Mouse (Mus musculus) kidney, embryonic 16.5 days (tissue): Measurements from ENCODE around the gene Olfr10. TPM values are rescaled to one million over a fixed set of nuclear protein-coding genes. Genes with fewer than 3 reads are reported as not detected.

Experiments
- ATAC-seq: fragments of 200-750 bp; cut with Nextera tagmentation; 2 replicates; pipeline ENCODE4 v1.8.0; 2017; ENCODE audit warnings: moderate TSS enrichment; ENCODE audit not compliant: low FRiP score, low TSS enrichment
- H3K27ac ChIP-seq: fragments of 300-500 bp; sonication (generic); 2 replicates; pipeline ENCODE4 v1.5.1; 2014; ENCODE audit warnings: low read length
- H3K27me3 ChIP-seq: fragments of 300-500 bp; sonication (generic); 2 replicates; pipeline ENCODE4 v1.6.1; 2014; ENCODE audit warnings: low read length, control low read depth, mixed read lengths; ENCODE audit not compliant: insufficient read depth
- H3K36me3 ChIP-seq: fragments of 300-500 bp; sonication (generic); 2 replicates; pipeline ENCODE4 v1.6.1; 2014; ENCODE audit warnings: low read length, control low read depth, mixed read lengths; ENCODE audit not compliant: insufficient read depth
- H3K4me1 ChIP-seq: fragments of 300-500 bp; sonication (generic); 2 replicates; pipeline ENCODE4 v1.6.1; 2014; ENCODE audit warnings: low read length, control low read depth, mixed read lengths; ENCODE audit not compliant: insufficient read depth
- H3K4me2 ChIP-seq: fragments of 300-500 bp; sonication (generic); replicated peaks from 2 replicates; pipeline ENCODE4 v1.6.1; 2014; ENCODE audit warnings: low read depth, low read length
- H3K4me3 ChIP-seq: fragments of 300-500 bp; sonication (generic); 2 replicates; pipeline ENCODE4 v1.5.1; 2014; ENCODE audit warnings: mild to moderate bottlenecking, low read length
- H3K9ac ChIP-seq: fragments of 300-500 bp; sonication (generic); replicated peaks from 2 replicates; pipeline ENCODE4 v1.6.1; 2014; ENCODE audit warnings: low read length
- H3K9me3 ChIP-seq: fragments of 300-500 bp; sonication (generic); 2 replicates; pipeline ENCODE4 v1.6.1; 2016; ENCODE audit warnings: low read length, control low read depth
- WGBS: fragments of 180-500 bp; shearing (Covaris S2); extraction: QIAGEN DNeasy Blood & Tissue Kit; methylation state at CpG from one replicate; pipeline ENCODE4 v1.1.7; 2014; 5-methylcytosine and 5-hydroxymethylcytosine counted together
- polyA plus RNA-seq: library from polyadenylated mRNA; unstranded; fragments of >200 nt; fragmentation: Nextera tagmentation; extraction: Ambion mirVana; gene quantifications from 2 replicates; pipeline ENCODE4 v1.2.1, GENCODE M21; 2015

The Olfr10 gene
- polyA plus RNA-seq, result not detected in 2 replicates

GRCm38 (mm10) chr11:49304441-49304840 is at the start of gene Olfr10:
Olfr10 (plus strand) TSS chr11:49304741.
- H3K36me3 ChIP-seq, result no peaks in the 10 kb centered on the region
- ATAC-seq, result no peak
- no peak within 1 kb of the TSS for H3K9ac ChIP-seq
- no peak within 1 kb of the TSS for H3K27ac ChIP-seq
- H3K4me1 ChIP-seq, result no peaks in the 10 kb centered on the region
- no peaks in the 10 kb centered on the region for H3K9me3 ChIP-seq
- no peak within 1 kb of the TSS for H3K4me3 ChIP-seq
- no peak within 1 kb of the TSS for H3K4me2 ChIP-seq
- H3K27me3 ChIP-seq, result no peaks in the 10 kb centered on the region

DNA sequence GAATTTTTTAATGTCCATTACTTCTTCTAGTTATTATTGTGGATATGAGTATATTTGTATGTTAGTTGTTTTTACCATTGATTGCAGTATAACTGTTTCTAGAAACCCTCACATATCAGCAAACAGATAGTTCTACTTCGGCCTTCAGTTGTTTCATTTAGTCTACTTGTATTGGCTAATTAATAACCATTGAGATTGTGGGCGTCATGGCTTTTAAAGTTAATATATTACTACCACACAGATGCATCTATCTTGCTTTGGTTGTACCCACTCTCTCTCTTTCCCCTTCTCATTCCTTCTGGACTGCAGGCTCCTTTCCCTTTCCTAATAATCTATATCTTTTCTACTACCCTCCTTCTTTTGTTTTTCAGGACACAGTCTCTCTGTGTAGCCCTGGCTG is 45.2 kb upstream of the Olfr10 start:
- Histone ChIP-seq H3K27ac (no peak overlapping the region), H3K4me3 (no peak overlapping the region), H3K36me3 (peaks cover 40% of the 10 kb centered on the region), H3K27me3 (no peaks in the 10 kb centered on the region), H3K4me2 (no peak overlapping the region), H3K9me3 (no peaks in the 10 kb centered on the region), H3K4me1 (peaks cover 7% of the 10 kb centered on the region; the same call in 1 of the 2 replicates), H3K9ac (no peak overlapping the region)
- no peak for ATAC-seq
- WGBS, result 55% methylated on average over 2 of the region's 2 CpGs

DNA sequence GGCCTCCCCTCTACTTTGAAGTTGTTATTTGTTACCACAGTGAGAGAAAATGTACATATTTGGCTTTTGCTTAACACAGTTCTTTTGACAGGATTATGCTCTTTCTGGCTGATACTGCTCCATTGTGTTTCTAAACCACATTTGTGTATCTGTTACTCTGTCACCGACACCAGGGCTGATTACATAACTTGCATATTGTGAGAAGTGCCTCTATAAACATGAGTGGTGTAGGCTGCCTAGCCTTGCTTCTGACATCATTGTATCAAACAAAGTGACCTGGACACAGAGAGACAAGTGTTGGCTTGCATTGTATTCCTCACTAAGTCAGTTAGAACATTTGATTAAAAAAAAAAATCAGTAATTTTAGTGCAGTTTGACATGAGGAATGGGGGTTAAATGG is 44.7 kb upstream of the Olfr10 start:
- no peak for ATAC-seq
- Histone ChIP-seq H3K4me1 (peaks cover 7% of the 10 kb centered on the region; the same call in 1 of the 2 replicates), H3K27me3 (no peaks in the 10 kb centered on the region), H3K9ac (no peak overlapping the region), H3K27ac (no peak overlapping the region), H3K4me2 (no peak overlapping the region), H3K4me3 (no peak overlapping the region), H3K9me3 (no peaks in the 10 kb centered on the region), H3K36me3 (peaks cover 44% of the 10 kb centered on the region)
- 83% methylated on average over 1 of the region's 1 CpGs for WGBS

- Histone ChIP-seq H3K27ac (no peak overlapping the region), H3K4me2 (no peak overlapping the region), H3K27me3 (no peaks in the 10 kb centered on the region), H3K4me1 (peaks cover 7% of the 10 kb centered on the region; the same call in 1 of the 2 replicates), H3K9me3 (no peaks in the 10 kb centered on the region), H3K36me3 (peaks cover 41% of the 10 kb centered on the region), H3K4me3 (no peak overlapping the region), H3K9ac (no peak overlapping the region)
- no peak; the same call in 1 of the 2 replicates for ATAC-seq
- 90% methylated on average over 21 of the region's 21 CpGs for WGBS
Observed at GRCm38 (mm10) chr11:49260598-49261312, 43.8 kb upstream of the Olfr10 start.

- Histone ChIP-seq H3K27me3 (no peaks in the 10 kb centered on the region), H3K4me2 (no peak overlapping the region), H3K9me3 (no peaks in the 10 kb centered on the region), H3K9ac (no peak overlapping the region), H3K36me3 (peaks cover 39% of the 10 kb centered on the region), H3K27ac (no peak overlapping the region), H3K4me3 (no peak overlapping the region), H3K4me1 (0 out of 2 replicates have a peak, but pooled peaks cover 3% of the 10 kb centered on the region)
- 0 out of 2 replicates have a peak, but pooled peaks have one; percentile 36 for ATAC-seq
- 89% methylated on average over 14 of the region's 14 CpGs for WGBS
Observed at GRCm38 (mm10) chr11:49261313-49261855, 43.2 kb upstream of the Olfr10 start.

GRCm38 (mm10) chr11:49262286-49262685 is 42.3 kb upstream of the Olfr10 start:
- Histone ChIP-seq H3K36me3 (peaks cover 31% of the 10 kb centered on the region), H3K4me1 (0 out of 2 replicates have a peak, but pooled peaks cover 2% of the 10 kb centered on the region), H3K9ac (no peak overlapping the region), H3K9me3 (no peaks in the 10 kb centered on the region), H3K4me3 (no peak overlapping the region), H3K4me2 (no peak overlapping the region), H3K27ac (no peak overlapping the region), H3K27me3 (no peaks in the 10 kb centered on the region)
- ATAC-seq, result no peak; the same call in 1 of the 2 replicates
- 95% methylated on average over 5 of the region's 5 CpGs for WGBS

DNA sequence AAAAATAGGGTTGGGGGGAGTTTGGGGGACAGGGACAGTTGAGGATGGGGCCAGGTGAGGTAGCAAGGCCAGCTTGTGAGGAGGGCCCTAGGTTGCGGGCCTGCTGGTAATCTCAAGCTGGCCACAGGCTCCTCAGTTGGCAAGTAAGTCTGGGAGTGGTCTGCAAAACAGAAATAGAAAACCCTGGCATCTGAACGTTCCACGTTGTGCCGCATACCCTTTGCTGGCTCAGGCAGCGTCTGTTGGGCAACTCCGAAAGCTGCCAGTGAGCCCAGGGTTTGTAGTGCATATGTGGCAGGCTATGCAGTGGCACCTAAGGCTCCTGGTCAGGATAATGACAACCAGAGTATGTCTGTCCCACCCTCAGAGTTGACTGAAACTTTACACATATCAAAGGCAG is 41.4 kb upstream of the Olfr10 start:
- Histone ChIP-seq H3K36me3 (peaks cover 31% of the 10 kb centered on the region), H3K4me2 (no peak overlapping the region), H3K4me1 (0 out of 2 replicates have a peak, but pooled peaks cover 6% of the 10 kb centered on the region), H3K9ac (no peak overlapping the region), H3K27me3 (no peaks in the 10 kb centered on the region), H3K9me3 (no peaks in the 10 kb centered on the region), H3K4me3 (no peak overlapping the region), H3K27ac (no peak overlapping the region)
- ATAC-seq, result no peak
- WGBS, result 96% methylated on average over 6 of the region's 6 CpGs

DNA sequence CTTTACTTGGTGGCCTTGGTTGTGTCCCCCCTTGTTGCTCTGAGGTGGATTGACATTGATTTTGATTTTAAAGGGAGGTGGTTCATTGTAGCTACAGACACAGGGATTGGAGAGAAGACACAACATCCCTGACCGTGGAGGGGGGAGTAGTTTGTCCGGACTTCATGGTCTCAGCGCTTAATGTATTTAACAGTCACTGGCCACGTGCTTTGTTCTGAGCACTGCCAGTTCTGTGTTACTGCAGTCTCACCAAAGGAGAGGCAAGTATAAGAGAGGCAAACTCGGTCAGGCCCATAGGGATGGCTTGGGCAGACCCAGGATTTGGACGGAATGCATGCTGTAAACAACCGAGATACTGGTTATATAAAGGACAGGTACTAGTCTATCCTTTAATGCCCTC is 40.5 kb upstream of the Olfr10 start:
- ATAC-seq, result no peak

GRCm38 (mm10) chr11:49264622-49265021 is 39.9 kb upstream of the Olfr10 start:
- Histone ChIP-seq H3K4me1 (0 out of 2 replicates have a peak, but pooled peaks cover 6% of the 10 kb centered on the region), H3K27ac (no peak overlapping the region), H3K9ac (no peak overlapping the region), H3K27me3 (no peaks in the 10 kb centered on the region), H3K4me2 (no peak overlapping the region), H3K4me3 (no peak overlapping the region), H3K9me3 (no peaks in the 10 kb centered on the region), H3K36me3 (peaks cover 31% of the 10 kb centered on the region)
- WGBS, result 71% methylated on average over 11 of the region's 11 CpGs
- ATAC-seq, result no peak

More for the DNA sequence above, 40.5 kb upstream of the Olfr10 start:
- Histone ChIP-seq H3K27me3 (no peaks in the 10 kb centered on the region), H3K9me3 (no peaks in the 10 kb centered on the region), H3K4me3 (no peak overlapping the region), H3K27ac (no peak overlapping the region), H3K4me2 (no peak overlapping the region), H3K4me1 (0 out of 2 replicates have a peak, but pooled peaks cover 6% of the 10 kb centered on the region), H3K36me3 (peaks cover 31% of the 10 kb centered on the region), H3K9ac (no peak overlapping the region)
- WGBS, result 91% methylated on average over 7 of the region's 7 CpGs

GRCm38 (mm10) chr11:49265101-49265500 is 39.4 kb upstream of the Olfr10 start:
- Histone ChIP-seq H3K9me3 (no peaks in the 10 kb centered on the region), H3K9ac (no peak overlapping the region), H3K36me3 (peaks cover 31% of the 10 kb centered on the region), H3K4me2 (no peak overlapping the region), H3K27me3 (no peaks in the 10 kb centered on the region), H3K27ac (no peak overlapping the region), H3K4me3 (no peak overlapping the region), H3K4me1 (0 out of 2 replicates have a peak, but pooled peaks cover 6% of the 10 kb centered on the region)
- ATAC-seq, result no peak
- 87% methylated on average over 8 of the region's 8 CpGs for WGBS
